Mouse (Mus musculus): ENCODE results near the gene Uts2r.
A peak's percentile ranks its signal among the peaks of the same experiment; 100 is the strongest.

The Uts2r gene

GRCm38 (mm10) chr11:121163751-121164150 is 3.7 kb downstream of the Uts2r start:
- no peak for DNase-seq (ENCODE audit: low spot score)

- DNase-seq (ENCODE audit: low spot score) = no peak
Observed at GRCm38 (mm10) chr11:121173203-121173602, 13.1 kb downstream of the Uts2r start.

GRCm38 (mm10) chr11:121174234-121174633 is 14.2 kb downstream of the Uts2r start:
- peak; percentile 25 for DNase-seq (ENCODE audit: low spot score)

GRCm38 (mm10) chr11:121176285-121177270 is 16.5 kb downstream of the Uts2r start:
- peak; percentile 65 for DNase-seq (ENCODE audit: low spot score)

GRCm38 (mm10) chr11:121189681-121190080 is 29.6 kb downstream of the Uts2r start:
- DNase-seq (ENCODE audit: low spot score) = no peak

GRCm38 (mm10) chr11:121192742-121193141 is 32.7 kb downstream of the Uts2r start:
- DNase-seq (ENCODE audit: low spot score) = peak; percentile 83

- no peak for DNase-seq (ENCODE audit: low spot score)
Observed at GRCm38 (mm10) chr11:121193415-121193814, 33.3 kb downstream of the Uts2r start.

GRCm38 (mm10) chr11:121198622-121199021 is 38.6 kb downstream of the Uts2r start:
- no peak for DNase-seq (ENCODE audit: low spot score)

- DNase-seq (ENCODE audit: low spot score) = no peak
Observed at GRCm38 (mm10) chr11:121199851-121200250, 39.8 kb downstream of the Uts2r start.

- no peak for DNase-seq (ENCODE audit: low spot score)
Observed at GRCm38 (mm10) chr11:121200781-121201180, 40.7 kb downstream of the Uts2r start.

- peak; percentile 87 for DNase-seq (ENCODE audit: low spot score)
Observed at GRCm38 (mm10) chr11:121201436-121202198, 41.5 kb downstream of the Uts2r start.

- no peak for DNase-seq (ENCODE audit: low spot score)
Observed at GRCm38 (mm10) chr11:121203859-121204160, 43.7 kb downstream of the Uts2r start.

GRCm38 (mm10) chr11:121204161-121205006 is 44.3 kb downstream of the Uts2r start, which contains the start of the genes Hexdc and Ogfod3:
Gene Hexdc, plus strand, starts transcription at chr11:121204433.
Gene Ogfod3, minus strand, starts transcription at chr11:121204711.
- DNase-seq (ENCODE audit: low spot score) = peak; percentile 99
